Mouse (Mus musculus) olfactory bulb, adult 2 months (tissue): ENCODE measurements around the gene Slc34a3. TPM values are rescaled to one million over a fixed set of nuclear protein-coding genes. Genes with fewer than 3 reads are reported as not detected.

ENCODE experiments used
- H3K27ac ChIP-seq: fragments of 200-500 bp; 2 replicates; pipeline ENCODE4 v1.5.1; 2012; ENCODE audit warnings: low read depth, low read length; ENCODE audit not compliant: insufficient read depth
- H3K4me1 ChIP-seq: fragments of 200-500 bp; 2 replicates; pipeline ENCODE4 v1.6.1; 2012; ENCODE audit warnings: low read length; ENCODE audit not compliant: control insufficient read depth, insufficient read depth
- H3K4me3 ChIP-seq: fragments of 200-500 bp; 2 replicates; pipeline ENCODE4 v1.5.1; 2012; ENCODE audit warnings: mild to moderate bottlenecking, low read depth, low read length, moderate library complexity; ENCODE audit not compliant: insufficient read depth
- CTCF ChIP-seq: fragments of 200-500 bp; IDR thresholded peaks from 2 replicates; pipeline ENCODE4 v1.5.1; 2012; ENCODE audit warnings: low read depth, mild to moderate bottlenecking, low read length, moderate library complexity; ENCODE audit not compliant: insufficient read depth
- POLR2A ChIP-seq: fragments of 200-500 bp; IDR thresholded peaks from 2 replicates; pipeline ENCODE4 v1.6.1; 2012; ENCODE audit warnings: mild to moderate bottlenecking, low read depth, low read length, moderate library complexity; ENCODE audit not compliant: insufficient read depth
- WGBS: fragments of 180-500 bp; shearing (Covaris S2); methylation state at CpG from one replicate; pipeline ENCODE4 v1.1.7; 2018; 5-methylcytosine and 5-hydroxymethylcytosine counted together
- polyA plus RNA-seq: library from polyadenylated mRNA; stranded (reverse); fragments of >200 nt; gene quantifications from 2 replicates; pipeline ENCODE4 v1.2.4, GENCODE M21; 2012; ENCODE audit warnings: low replicate concordance; ENCODE audit not compliant: missing spikeins, insufficient read depth, insufficient read length

Gene Slc34a3
- polyA plus RNA-seq, 1 experiment = not detected

DNA sequence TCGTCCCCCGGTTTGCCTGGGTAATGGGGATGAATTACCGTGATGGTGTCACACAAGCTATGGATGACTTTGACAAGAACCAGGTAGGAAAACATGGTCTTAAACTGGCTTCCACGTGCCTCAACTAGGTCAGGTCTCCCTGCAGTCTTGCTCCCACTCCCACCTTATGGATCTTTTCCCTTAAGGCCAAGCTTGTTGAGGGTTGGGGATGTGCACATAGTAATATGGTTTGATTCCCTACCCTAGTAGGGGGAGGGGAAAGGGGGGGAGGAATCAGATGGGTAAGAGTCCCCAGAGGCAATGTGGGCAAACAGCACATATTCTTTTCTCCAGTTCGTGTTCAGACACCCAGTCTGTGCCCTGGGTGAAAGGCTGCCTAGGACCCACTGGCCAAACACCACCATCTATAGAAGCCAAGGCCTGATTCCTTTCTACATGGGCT lies 12.8 kb downstream of the Slc34a3 start:
- Histone ChIP-seq H3K27ac (no peak overlapping the region), H3K4me1 (no peaks in the 10 kb centered on the region), H3K4me3 (no peak overlapping the region)
- WGBS = 74% methylated on average over 5 of the region's 5 CpGs
- TF ChIP-seq POLR2A (no peak), CTCF (no peak)

DNA sequence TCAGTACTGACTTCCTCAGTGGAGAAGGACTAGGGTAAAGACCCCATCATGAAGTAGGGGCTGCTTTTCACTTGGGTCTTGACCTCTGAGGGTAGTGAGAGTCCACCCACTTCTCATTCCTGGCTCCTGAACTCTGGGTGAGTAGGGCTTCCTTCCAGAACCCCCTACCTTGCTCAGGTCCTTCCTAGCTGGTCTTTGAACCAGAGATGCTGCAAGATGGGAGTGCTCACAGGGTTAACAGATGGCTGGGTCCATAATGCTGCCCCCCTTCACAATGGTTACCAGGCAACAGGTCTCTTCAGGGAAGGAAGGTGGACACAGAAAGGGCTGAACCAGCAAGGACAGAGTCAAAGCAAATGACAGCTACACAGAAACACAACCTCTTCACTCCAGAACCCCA lies 15.7 kb downstream of the Slc34a3 start, which contains the start of gene Fam166a:
TSS of gene Fam166a (plus strand) at position 301 of the 400 bp plus-strand sequence.
- TF ChIP-seq CTCF = no peak
- no peak for TF ChIP-seq POLR2A
- no peak within 1 kb of the TSS for H3K27ac ChIP-seq
- H3K4me3 ChIP-seq = no peak within 1 kb of the TSS
- H3K4me1 ChIP-seq = no peaks in the 10 kb centered on the region

GRCm38 (mm10) chr2:25217666-25218065 lies 16.5 kb downstream of the Slc34a3 start:
- WGBS = 70% methylated on average over 2 of the region's 2 CpGs
- TF ChIP-seq POLR2A (no peak), CTCF (no peak)

GRCm38 (mm10) chr2:25214444-25214843 lies 19.7 kb downstream of the Slc34a3 start, which contains the start of gene Stpg3:
Gene Stpg3, minus strand, starts transcription at chr2:25214637.
- WGBS = 77% methylated on average over 3 of the region's 3 CpGs
- no peak within 1 kb of the TSS for H3K4me3 ChIP-seq
- TF ChIP-seq POLR2A = no peak
- no peak for TF ChIP-seq CTCF
- H3K4me1 ChIP-seq = peaks cover 8% of the 10 kb centered on the region
- H3K27ac ChIP-seq = no peak within 1 kb of the TSS

More at GRCm38 (mm10) chr2:25217666-25218065, 16.5 kb downstream of the Slc34a3 start:
- H3K4me3 ChIP-seq = no peak overlapping the region
- H3K4me1 ChIP-seq = no peaks in the 10 kb centered on the region
- H3K27ac ChIP-seq = no peak overlapping the region

DNA sequence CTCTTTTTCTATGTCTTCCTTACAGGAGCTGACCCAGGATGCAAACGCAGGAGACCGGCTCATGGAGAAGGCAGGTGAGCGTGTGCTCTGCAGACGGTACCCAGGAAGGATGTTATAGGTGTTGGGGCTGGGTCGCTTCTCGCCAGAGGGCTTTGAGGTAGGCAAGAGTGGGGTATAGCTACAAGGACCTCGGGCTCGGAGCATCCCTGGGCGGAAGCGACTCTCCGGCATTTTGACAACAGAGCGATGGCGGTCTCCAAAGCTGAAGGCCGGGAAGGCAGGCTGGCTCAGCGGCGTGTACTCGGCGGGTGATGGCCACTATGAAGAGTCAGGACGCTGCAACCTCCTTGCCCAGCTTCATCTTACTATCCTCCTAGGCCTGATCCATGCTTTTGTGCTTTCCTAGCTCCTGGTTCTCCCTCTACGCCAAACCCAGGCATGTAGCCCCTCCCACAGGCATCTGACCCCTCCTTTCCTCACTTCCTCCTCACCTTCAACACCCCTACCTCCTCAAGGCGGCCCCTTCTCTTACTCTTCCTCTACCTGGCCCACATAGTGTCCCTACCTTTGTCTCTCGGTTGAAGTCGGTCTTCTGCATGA lies 20.8 kb downstream of the Slc34a3 start:
- TF ChIP-seq POLR2A (no peak), CTCF (no peak)
- Histone ChIP-seq H3K4me3 (no peak overlapping the region), H3K4me1 (peaks cover 8% of the 10 kb centered on the region), H3K27ac (no peak overlapping the region)
- 74% methylated on average over 23 of the region's 23 CpGs for WGBS

DNA sequence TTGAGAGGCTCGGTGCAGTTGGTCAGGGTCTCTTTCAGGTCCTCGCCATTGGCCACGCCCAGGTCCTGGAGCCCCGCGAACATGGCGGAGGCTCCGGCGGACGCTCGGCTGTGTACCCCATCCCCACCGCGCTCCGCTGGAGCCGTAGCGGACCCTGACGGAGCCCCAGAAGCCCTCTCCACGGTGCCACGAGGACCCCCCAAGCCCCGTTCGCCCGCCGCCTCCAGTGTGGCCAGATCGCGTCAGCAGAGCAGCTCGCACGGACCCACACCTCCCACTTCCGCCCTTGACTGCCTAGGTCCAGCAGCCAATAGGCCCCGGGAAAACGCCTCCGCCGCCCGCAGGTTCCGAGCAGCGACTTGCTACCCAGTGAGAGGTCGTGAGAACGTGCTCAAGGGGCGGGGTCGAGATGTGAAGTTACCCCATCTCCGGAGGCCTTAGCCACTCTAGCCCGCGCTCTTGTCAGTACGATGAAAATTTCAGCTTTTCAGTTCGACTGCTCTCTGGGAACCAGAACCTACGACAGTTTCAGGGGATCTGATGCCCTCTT lies 23.0 kb downstream of the Slc34a3 start, which contains the start of gene Nelfb:
TSS of gene Nelfb (minus strand) at position 369 of the 550 bp plus-strand sequence.
- H3K4me3 ChIP-seq = peak within 1 kb of the TSS; percentile 84
- peak within 1 kb of the TSS; percentile 66 for H3K27ac ChIP-seq
- 1% methylated on average over 42 of the region's 44 CpGs for WGBS
- TF ChIP-seq CTCF (no peak), POLR2A (peak; percentile 49)
- peaks cover 11% of the 10 kb centered on the region for H3K4me1 ChIP-seq

- under 1% methylated on average over 24 of the region's 24 CpGs for WGBS
- H3K4me3 ChIP-seq = peak overlapping the region; percentile 84
- TF ChIP-seq CTCF (no peak), POLR2A (no peak)
- peak overlapping the region; percentile 66 for H3K27ac ChIP-seq
- H3K4me1 ChIP-seq = peaks cover 11% of the 10 kb centered on the region
These were observed 23.5 kb downstream of the Slc34a3 start for GRCm38 (mm10) chr2:25210686-25211085.

DNA sequence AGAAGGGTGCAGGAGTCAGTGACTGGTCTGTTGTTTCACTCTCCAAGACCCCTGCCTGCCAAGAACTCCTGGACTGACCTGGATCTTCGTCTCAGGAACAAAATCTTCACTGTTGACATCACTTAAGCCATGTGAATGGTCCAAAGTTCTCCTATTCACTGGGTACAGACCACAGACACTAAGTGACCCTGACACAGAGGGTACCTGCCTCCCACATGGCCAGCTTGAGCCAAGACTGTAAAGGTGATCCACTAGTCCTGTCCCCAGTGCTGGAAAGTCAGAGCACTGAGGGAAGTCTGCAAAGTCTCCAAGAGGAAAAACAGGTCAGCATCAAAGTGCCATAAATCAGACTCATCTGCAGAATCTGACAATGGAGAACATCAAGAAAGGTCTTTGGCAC lies 26.6 kb downstream of the Slc34a3 start:
- no peak overlapping the region for H3K27ac ChIP-seq
- WGBS = 41% methylated on average over 1 of the region's 1 CpGs

DNA sequence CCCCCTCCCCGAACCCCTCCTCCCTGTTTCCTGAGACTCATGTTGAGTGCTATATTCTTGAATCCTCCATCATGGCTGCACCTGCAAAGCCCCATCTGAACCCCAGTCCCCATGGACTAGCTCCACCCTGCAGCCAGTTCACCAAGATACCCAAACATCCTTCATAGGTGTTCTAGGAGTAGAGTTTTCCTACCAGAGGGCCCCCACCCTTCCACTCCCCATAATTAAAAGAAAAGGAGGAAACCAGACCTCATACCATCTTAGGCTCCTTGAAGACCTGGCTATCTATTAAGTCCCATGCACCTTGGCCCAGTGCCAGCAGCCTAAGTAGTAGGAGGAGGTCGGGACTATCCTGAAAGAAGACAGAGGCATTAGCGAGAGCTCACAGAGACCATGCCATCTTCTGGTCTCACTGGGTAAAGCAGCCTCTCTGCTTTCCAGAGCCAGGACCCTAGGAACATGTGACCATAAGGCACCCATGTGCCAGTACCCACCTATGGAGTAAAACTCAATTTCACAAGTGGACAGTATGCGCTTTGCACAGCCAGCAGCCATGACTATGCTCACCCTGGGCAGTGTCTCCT lies 30.4 kb downstream of the Slc34a3 start:
- WGBS = 51% methylated on average over 4 of the region's 4 CpGs
- H3K4me1 ChIP-seq = 0 out of 2 replicates have a peak, but pooled peaks cover 2% of the 10 kb centered on the region
- TF ChIP-seq CTCF = no peak
- TF ChIP-seq POLR2A = no peak
- no peak overlapping the region for H3K27ac ChIP-seq
- no peak overlapping the region for H3K4me3 ChIP-seq

More for the DNA sequence above, 26.6 kb downstream of the Slc34a3 start:
- H3K4me1 ChIP-seq = peaks cover 11% of the 10 kb centered on the region
- H3K4me3 ChIP-seq = no peak overlapping the region
- no peak for TF ChIP-seq CTCF
- TF ChIP-seq POLR2A = no peak
